Mouse (Mus musculus) heart, embryonic 12.5 days (tissue): Measurements from ENCODE around the gene Rps27l. TPM values are rescaled to one million over a fixed set of nuclear protein-coding genes. Genes with fewer than 3 reads are reported as not detected.
A peak's percentile ranks its signal among the peaks of the same experiment; 100 is the strongest.
"Not testable (repeated sequence)": the region's sequence is repeated elsewhere in the genome, so short reads cannot be mapped to it uniquely, and the experiment has no call there.

Source experiments
- ATAC-seq: fragments of 200-750 bp; cut with Nextera tagmentation; 2 replicates; pipeline ENCODE4 v1.8.0; 2017; ENCODE audit warnings: moderate TSS enrichment, moderate library complexity; ENCODE audit not compliant: insufficient number of reproducible peaks, low FRiP score
- H3K27ac ChIP-seq: fragments of 300-500 bp; sonication (generic); 2 replicates; pipeline ENCODE4 v1.5.1; 2016; ENCODE audit warnings: mild to moderate bottlenecking, moderate library complexity; ENCODE audit not compliant: poor library complexity, severe bottlenecking
- H3K27me3 ChIP-seq: fragments of 300-500 bp; sonication (generic); replicated peaks from 2 replicates; pipeline ENCODE4 v1.6.1; 2016; ENCODE audit warnings: mild to moderate bottlenecking, moderate library complexity
- H3K36me3 ChIP-seq: fragments of 300-500 bp; sonication (generic); 2 replicates; pipeline ENCODE4 v1.6.1; 2016; ENCODE audit warnings: mild to moderate bottlenecking, moderate library complexity
- H3K4me1 ChIP-seq: fragments of 300-500 bp; sonication (generic); replicated peaks from 2 replicates; pipeline ENCODE4 v1.6.1; 2016; ENCODE audit warnings: mild to moderate bottlenecking
- H3K4me2 ChIP-seq: fragments of 300-500 bp; sonication (generic); 2 replicates; pipeline ENCODE4 v1.6.1; 2016; ENCODE audit warnings: mild to moderate bottlenecking, moderate library complexity
- H3K4me3 ChIP-seq: fragments of 300-500 bp; sonication (generic); 2 replicates; pipeline ENCODE4 v1.5.1; 2016; ENCODE audit warnings: mild to moderate bottlenecking
- H3K9ac ChIP-seq: fragments of 300-500 bp; sonication (generic); 2 replicates; pipeline ENCODE4 v1.6.1; 2016; ENCODE audit warnings: mild to moderate bottlenecking, moderate library complexity
- H3K9me3 ChIP-seq: fragments of 300-500 bp; sonication (generic); replicated peaks from 2 replicates; pipeline ENCODE4 v1.6.1; 2016; ENCODE audit warnings: mild to moderate bottlenecking, moderate library complexity
- WGBS: fragments of 180-500 bp; shearing (Covaris S2); methylation state at CpG from one replicate; pipeline ENCODE4 v1.1.7; 2016; 5-methylcytosine and 5-hydroxymethylcytosine counted together
- polyA plus RNA-seq: library from polyadenylated mRNA; unstranded; fragments of >200 nt; fragmentation: Nextera tagmentation; extraction: Ambion mirVana; gene quantifications from 2 replicates; pipeline ENCODE4 v1.2.1, GENCODE M21; 2016

The Rps27l gene
- polyA plus RNA-seq, 1 experiment from 2014 or later: 577 TPM

GRCm38 (mm10) chr9:66913254-66913934, 32.5 kb upstream of the Rps27l start:
- H3K9me3 ChIP-seq, H3K9ac ChIP-seq, H3K4me3 ChIP-seq, H3K4me2 ChIP-seq, H3K27me3 ChIP-seq, H3K36me3 ChIP-seq, ATAC-seq: not testable (repeated sequence)
- WGBS: 81% methylated on average over 5 of the region's 5 CpGs
- peaks cover 40% of the 10 kb centered on the region for H3K4me1 ChIP-seq
- 0 out of 2 replicates have a peak overlapping the region, but pooled peaks have one; percentile 6 for H3K27ac ChIP-seq

GRCm38 (mm10) chr9:66914540-66914939, 31.3 kb upstream of the Rps27l start:
- 83% methylated on average over 3 of the region's 3 CpGs for WGBS
- Histone ChIP-seq H3K36me3 (no peaks in the 10 kb centered on the region), H3K27me3 (no peaks in the 10 kb centered on the region), H3K4me2 (no peak overlapping the region), H3K4me3 (no peak overlapping the region), H3K9ac (no peak overlapping the region), H3K4me1 (peaks cover 40% of the 10 kb centered on the region), H3K27ac (no peak overlapping the region), H3K9me3 (no peaks in the 10 kb centered on the region)
- no peak for ATAC-seq

- Histone ChIP-seq H3K27ac (no peak overlapping the region), H3K9me3 (no peaks in the 10 kb centered on the region), H3K36me3 (no peaks in the 10 kb centered on the region), H3K27me3 (no peaks in the 10 kb centered on the region), H3K9ac (no peak overlapping the region), H3K4me3 (no peak overlapping the region), H3K4me1 (peaks cover 40% of the 10 kb centered on the region), H3K4me2 (no peak overlapping the region)
- WGBS: 72% methylated on average over 5 of the region's 5 CpGs
- no peak for ATAC-seq
These were observed 30.5 kb upstream of the Rps27l start for GRCm38 (mm10) chr9:66915401-66915800.

GRCm38 (mm10) chr9:66915869-66916785, 29.8 kb upstream of the Rps27l start:
- H3K4me1 ChIP-seq: peaks cover 42% of the 10 kb centered on the region
- peak overlapping the region; percentile 60 for H3K27ac ChIP-seq
- H3K9me3 ChIP-seq: no peaks in the 10 kb centered on the region
- H3K4me3 ChIP-seq: 0 out of 2 replicates have a peak overlapping the region, but pooled peaks have one; percentile 8
- no peak for ATAC-seq
- H3K9ac ChIP-seq: no peak overlapping the region
- WGBS: 56% methylated on average over 9 of the region's 9 CpGs
- peak overlapping the region; percentile 27; the same call in 1 of the 2 replicates for H3K4me2 ChIP-seq
- no peaks in the 10 kb centered on the region for H3K36me3 ChIP-seq
- no peaks in the 10 kb centered on the region for H3K27me3 ChIP-seq

- H3K9ac ChIP-seq: no peak overlapping the region
- no peaks in the 10 kb centered on the region for H3K9me3 ChIP-seq
- H3K4me2 ChIP-seq: peak overlapping the region; percentile 25; the same call in 1 of the 2 replicates
- WGBS: 77% methylated on average over 8 of the region's 8 CpGs
- no peak for ATAC-seq
- H3K27ac ChIP-seq: no peak overlapping the region
- no peak overlapping the region for H3K4me3 ChIP-seq
- H3K4me1 ChIP-seq: peaks cover 42% of the 10 kb centered on the region
- no peaks in the 10 kb centered on the region for H3K36me3 ChIP-seq
- no peaks in the 10 kb centered on the region for H3K27me3 ChIP-seq
These were observed 28.5 kb upstream of the Rps27l start for GRCm38 (mm10) chr9:66917216-66917891.

- H3K9ac ChIP-seq: no peak overlapping the region
- no peaks in the 10 kb centered on the region for H3K36me3 ChIP-seq
- ATAC-seq: no peak
- H3K9me3 ChIP-seq: no peaks in the 10 kb centered on the region
- 0 out of 2 replicates have a peak overlapping the region, but pooled peaks have one; percentile 4 for H3K4me2 ChIP-seq
- H3K4me3 ChIP-seq: peak overlapping the region; percentile 77; the same call in 1 of the 2 replicates
- no peak overlapping the region for H3K27ac ChIP-seq
- H3K4me1 ChIP-seq: peaks cover 42% of the 10 kb centered on the region
- 68% methylated on average over 1 of the region's 1 CpGs for WGBS
- H3K27me3 ChIP-seq: no peaks in the 10 kb centered on the region
These were observed 28.0 kb upstream of the Rps27l start for GRCm38 (mm10) chr9:66917892-66918255.

GRCm38 (mm10) chr9:66918672-66919330, 27.1 kb upstream of the Rps27l start:
- peak overlapping the region; percentile 80 for H3K27ac ChIP-seq
- 2% methylated on average over 27 of the region's 27 CpGs for WGBS
- peak overlapping the region; percentile 91 for H3K4me2 ChIP-seq
- peak overlapping the region; percentile 77 for H3K4me3 ChIP-seq
- ATAC-seq: no peak
- no peaks in the 10 kb centered on the region for H3K27me3 ChIP-seq
- peaks cover 40% of the 10 kb centered on the region for H3K4me1 ChIP-seq
- H3K9me3 ChIP-seq: no peaks in the 10 kb centered on the region
- no peaks in the 10 kb centered on the region for H3K36me3 ChIP-seq
- H3K9ac ChIP-seq: peak overlapping the region; percentile 80

GRCm38 (mm10) chr9:66919382-66919971, 26.4 kb upstream of the Rps27l start, which contains the start of gene Rab8b:
Gene Rab8b, minus strand, starts transcription at chr9:66919687.
- H3K4me2 ChIP-seq: peak within 1 kb of the TSS; percentile 91
- peak; percentile 96 for ATAC-seq
- peaks cover 34% of the 10 kb centered on the region for H3K4me1 ChIP-seq
- H3K27ac ChIP-seq: peak within 1 kb of the TSS; percentile 80
- peak within 1 kb of the TSS; percentile 77 for H3K4me3 ChIP-seq
- no peaks in the 10 kb centered on the region for H3K9me3 ChIP-seq
- whole genome bisulfite sequencing: 0% methylated on average over 47 of the region's 49 CpGs
- peak within 1 kb of the TSS; percentile 80 for H3K9ac ChIP-seq
- no peaks in the 10 kb centered on the region for H3K27me3 ChIP-seq
- no peaks in the 10 kb centered on the region for H3K36me3 ChIP-seq

- Histone ChIP-seq H3K4me3 (peak overlapping the region; percentile 77), H3K27ac (peak overlapping the region; percentile 32; the same call in 1 of the 2 replicates), H3K27me3 (no peaks in the 10 kb centered on the region), H3K4me1 (peaks cover 33% of the 10 kb centered on the region), H3K36me3 (no peaks in the 10 kb centered on the region), H3K9ac (peak overlapping the region; percentile 69), H3K4me2 (peak overlapping the region; percentile 91), H3K9me3 (no peaks in the 10 kb centered on the region)
- under 1% methylated on average over 14 of the region's 14 CpGs for WGBS
- ATAC-seq: peak; percentile 25; the same call in 1 of the 2 replicates
These were observed 25.9 kb upstream of the Rps27l start for GRCm38 (mm10) chr9:66919981-66920380.
